Mouse (Mus musculus): Measurements from ENCODE around the gene A630095N17Rik. TPM values are rescaled to one million over a fixed set of nuclear protein-coding genes. Genes with fewer than 3 reads are reported as not detected.

The A630095N17Rik gene
- polyA plus RNA-seq (2012; rRNA removed), result not detected in 2 replicates

DNA sequence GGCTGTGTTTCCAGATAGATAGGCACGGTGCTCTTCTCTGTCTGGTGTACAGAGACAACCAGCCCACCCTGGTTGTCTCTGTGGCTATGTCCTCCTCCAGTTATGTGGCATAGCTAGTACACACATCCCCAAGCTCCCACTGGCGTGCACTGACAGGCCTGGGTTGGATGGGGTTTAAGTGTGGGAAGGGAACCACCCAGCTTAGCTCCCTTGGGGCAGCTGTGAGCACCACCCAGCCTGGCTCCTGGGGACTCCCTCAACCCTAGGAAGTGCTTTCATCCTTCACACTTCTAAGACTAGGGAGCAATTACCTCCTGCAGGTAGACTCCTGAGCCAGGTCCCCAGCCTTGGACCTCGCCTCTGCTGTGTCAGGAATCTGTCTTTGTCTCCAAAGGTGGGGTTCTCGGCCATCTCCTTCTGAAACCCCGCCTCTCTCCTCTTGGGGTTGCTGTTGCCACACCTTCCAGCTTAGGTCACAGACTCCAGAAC, at the start of gene A630095N17Rik:
Gene A630095N17Rik (minus strand): TSS at position 439 of the 489 bp plus-strand sequence.
- TF ChIP-seq CTCF (IDR thresholded peaks at IDR 0.05; ENCODE audit: borderline replicate concordance, extremely low read depth, insufficient read depth, insufficient read length) (no peak), POLR2A (IDR thresholded peaks at IDR 0.05; ENCODE audit: borderline replicate concordance, extremely low read depth, insufficient read depth, insufficient read length, poor library complexity, severe bottlenecking) (no peak)
- no peak for DNase-seq (ENCODE audit: low read depth)

DNA sequence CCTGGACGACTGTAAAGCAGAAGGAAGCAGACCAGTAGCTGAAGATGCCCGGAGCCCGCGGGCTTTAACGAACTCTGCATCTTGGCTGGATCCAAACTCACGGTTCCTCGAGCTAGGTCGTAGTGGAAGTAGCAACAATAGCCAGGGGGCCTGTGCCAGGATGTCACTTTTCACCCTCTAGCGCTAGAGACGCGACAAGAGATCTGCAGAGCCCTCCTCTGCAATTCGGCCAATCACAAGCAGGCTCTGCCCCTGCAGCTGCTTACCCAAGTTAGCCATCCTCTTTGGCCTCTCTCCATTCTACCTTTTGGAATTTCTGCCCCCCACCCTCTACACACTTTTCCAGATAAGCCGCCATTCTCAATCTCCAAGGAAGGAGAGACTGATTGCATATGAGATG, 46.3 kb upstream of the A630095N17Rik start, which contains the start of gene Resp18:
Gene Resp18 (minus strand): TSS at position 188 of the 400 bp plus-strand sequence.
- peak; percentile 54 for DNase-seq (ENCODE audit: low read depth)

DNA sequence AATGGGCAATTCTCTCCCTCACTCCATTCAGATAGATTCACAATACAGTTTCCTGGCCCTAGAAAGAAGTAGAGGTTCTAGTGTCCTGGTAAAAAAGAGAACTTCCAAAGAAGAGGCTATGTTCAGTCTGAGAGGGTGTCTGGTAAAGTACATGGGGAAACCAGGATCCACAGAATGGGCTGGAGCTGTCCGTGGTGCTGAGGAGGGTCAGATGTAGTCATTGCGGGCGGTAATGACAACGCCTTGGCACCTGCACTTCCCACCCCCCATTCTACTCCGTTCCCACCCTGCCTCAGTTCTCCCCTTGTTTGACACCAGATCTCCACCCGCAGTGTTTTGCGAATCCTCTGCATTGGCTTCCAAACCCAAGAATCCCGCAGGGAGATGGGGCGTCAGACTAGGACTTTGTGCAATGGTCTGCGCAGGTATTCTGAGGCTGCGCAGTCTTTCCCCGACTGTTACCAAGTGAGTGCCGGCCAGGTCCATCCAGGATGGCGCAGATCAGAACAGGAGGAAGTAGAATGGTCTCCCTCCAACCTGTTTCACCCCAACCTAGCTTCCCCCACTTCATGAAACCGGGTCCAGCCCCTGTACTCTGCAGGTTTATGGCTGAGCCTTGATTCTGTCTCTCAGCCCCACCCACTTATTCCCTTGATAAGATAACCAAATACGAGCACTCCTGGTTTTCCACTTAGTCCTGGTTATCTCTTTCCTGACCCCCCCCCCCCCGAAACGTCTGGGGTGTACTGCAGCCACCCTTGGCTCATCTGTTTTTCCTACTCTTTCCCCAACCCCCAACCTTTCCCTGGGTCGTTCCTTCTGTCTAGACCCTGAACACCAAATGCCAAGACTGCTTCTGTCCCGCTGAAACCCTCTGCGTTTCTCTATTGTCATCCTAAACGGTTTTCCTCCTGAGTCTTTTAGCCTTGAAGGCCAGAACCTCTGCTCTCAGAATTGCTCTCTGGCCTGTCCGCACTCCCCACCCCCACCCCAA, 45.6 kb upstream of the A630095N17Rik start:
- peak; percentile 50 for DNase-seq (ENCODE audit: low read depth)
- TF ChIP-seq CTCF (IDR thresholded peaks at IDR 0.05; ENCODE audit: borderline replicate concordance, extremely low read depth, insufficient read depth, insufficient read length) (no peak), POLR2A (IDR thresholded peaks at IDR 0.05; ENCODE audit: borderline replicate concordance, extremely low read depth, insufficient read depth, insufficient read length, poor library complexity, severe bottlenecking) (no peak)

More for the DNA sequence above, 46.3 kb upstream of the A630095N17Rik start, which contains the start of gene Resp18:
- TF ChIP-seq POLR2A (IDR thresholded peaks at IDR 0.05; ENCODE audit: borderline replicate concordance, extremely low read depth, insufficient read depth, insufficient read length, poor library complexity, severe bottlenecking) (no peak), CTCF (IDR thresholded peaks at IDR 0.05; ENCODE audit: borderline replicate concordance, extremely low read depth, insufficient read depth, insufficient read length) (no peak)

DNA sequence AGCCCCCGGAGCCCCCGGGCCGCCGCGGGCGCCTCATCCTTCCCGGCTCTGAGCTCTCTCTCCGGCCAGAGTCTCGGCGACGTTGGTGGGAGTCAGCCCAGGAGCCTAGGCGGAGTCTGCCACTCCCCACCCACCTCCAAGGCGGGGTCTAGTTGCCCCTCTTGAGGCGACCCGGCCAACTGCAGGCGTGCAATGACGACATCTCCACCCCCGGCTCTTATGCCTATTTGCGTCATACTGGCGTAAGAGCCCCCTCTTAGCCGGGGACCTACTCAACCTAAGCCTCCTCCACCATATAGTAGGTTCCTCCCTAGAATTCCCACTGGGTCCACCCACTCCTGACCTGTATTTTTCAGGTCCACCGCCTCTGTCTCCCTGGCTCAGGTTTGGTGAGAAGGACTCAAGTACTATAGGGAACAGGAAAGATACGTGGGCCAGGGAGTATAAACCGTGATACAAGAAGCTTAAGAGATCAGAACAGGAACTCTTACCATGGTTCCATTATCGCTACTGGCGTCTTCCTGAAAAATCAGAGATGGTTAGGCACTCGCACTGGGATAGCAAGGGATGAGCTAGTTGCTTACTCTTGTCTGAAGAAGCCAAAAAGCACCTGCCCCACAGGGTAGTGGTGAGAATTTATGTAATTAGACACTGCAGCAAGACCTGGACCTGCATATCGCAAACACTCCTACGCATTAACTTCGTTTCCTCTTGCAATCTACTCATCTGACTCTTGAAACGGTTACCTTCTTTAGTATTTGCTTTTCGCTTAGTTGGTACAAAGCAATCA, 32.4 kb upstream of the A630095N17Rik start, which contains the start of gene Ptprn:
Gene Ptprn (minus strand): TSS at position 412 of the 790 bp plus-strand sequence.
- TF ChIP-seq POLR2A (IDR thresholded peaks at IDR 0.05; ENCODE audit: borderline replicate concordance, extremely low read depth, insufficient read depth, insufficient read length, poor library complexity, severe bottlenecking) (no peak), CTCF (IDR thresholded peaks at IDR 0.05; ENCODE audit: borderline replicate concordance, extremely low read depth, insufficient read depth, insufficient read length) (peak; percentile 27; the same call in 1 of the 2 replicates)
- peak; percentile 73 for DNase-seq (ENCODE audit: low read depth)

DNA sequence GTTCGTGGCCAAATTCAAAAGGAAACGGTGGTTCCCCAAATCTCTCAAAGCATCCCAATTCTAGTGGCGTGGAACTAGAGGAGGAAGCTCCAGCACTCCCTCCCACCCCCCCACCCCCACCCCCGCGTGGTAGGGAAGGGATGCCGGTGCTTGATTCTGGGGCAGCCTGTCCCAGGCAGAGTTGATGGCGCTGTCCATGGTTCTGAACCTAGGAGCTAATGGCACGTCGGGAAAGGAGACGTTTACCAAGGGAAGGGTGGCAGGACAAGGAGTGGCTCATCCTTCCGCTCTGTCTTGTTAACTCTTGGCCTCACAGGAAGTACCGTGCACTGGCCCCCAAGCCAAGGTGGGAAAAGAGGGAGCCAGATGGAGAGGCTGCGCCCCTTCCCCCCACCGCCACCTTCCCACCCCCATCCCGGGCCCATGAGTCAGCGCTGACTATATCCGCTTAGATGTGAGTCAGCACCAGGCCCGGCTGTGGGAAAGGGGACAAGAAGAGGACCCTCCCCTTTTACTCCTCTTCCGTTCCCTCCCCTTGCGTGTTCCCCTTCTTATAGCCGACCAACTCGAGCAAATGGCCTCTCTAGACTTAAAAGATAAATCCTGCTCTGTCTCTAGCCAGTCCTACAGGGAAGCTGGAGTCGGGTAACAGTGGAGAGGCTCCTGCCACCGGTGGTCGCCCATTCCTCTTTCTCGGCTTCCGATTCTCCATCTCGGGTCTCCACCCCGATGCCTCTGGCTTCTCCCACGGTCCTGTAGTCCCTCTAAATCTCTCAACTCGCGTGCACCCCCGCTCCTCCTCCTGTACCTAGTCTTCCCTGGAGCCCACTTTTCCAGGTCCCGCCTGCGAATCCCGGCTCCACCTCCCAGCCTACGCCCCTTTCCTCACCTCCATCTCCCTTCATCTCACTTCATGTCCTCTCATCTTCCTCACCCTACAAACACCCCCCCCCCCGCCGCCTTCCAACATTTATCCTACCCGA, 31.4 kb upstream of the A630095N17Rik start:
- peak; percentile 47 for DNase-seq (ENCODE audit: low read depth)
- TF ChIP-seq POLR2A (IDR thresholded peaks at IDR 0.05; ENCODE audit: borderline replicate concordance, extremely low read depth, insufficient read depth, insufficient read length, poor library complexity, severe bottlenecking), result no peak
- TF ChIP-seq CTCF (IDR thresholded peaks at IDR 0.05; ENCODE audit: borderline replicate concordance, extremely low read depth, insufficient read depth, insufficient read length), result no peak

DNA sequence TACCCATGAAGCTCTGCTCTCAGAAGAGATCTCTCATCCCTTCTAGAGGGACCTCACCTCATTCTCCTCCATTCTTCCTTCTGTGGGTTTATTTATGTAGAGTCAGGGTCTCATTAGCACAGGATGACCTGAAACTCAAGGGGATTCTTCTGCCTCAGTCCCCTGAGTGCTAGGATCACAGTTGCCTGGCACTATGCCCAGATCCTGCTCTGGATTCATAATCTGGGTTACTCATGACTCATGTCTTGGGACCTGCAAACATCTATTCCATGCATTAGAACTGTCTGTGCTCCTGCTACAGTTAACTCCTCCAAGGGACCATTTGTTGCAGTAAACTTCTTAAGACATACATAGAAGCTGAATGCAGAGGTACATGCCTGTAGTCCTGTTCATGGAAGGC, 29.4 kb upstream of the A630095N17Rik start:
- no peak for TF ChIP-seq CTCF (IDR thresholded peaks at IDR 0.05; ENCODE audit: borderline replicate concordance, extremely low read depth, insufficient read depth, insufficient read length)
- TF ChIP-seq POLR2A (IDR thresholded peaks at IDR 0.05; ENCODE audit: borderline replicate concordance, extremely low read depth, insufficient read depth, insufficient read length, poor library complexity, severe bottlenecking), result no peak
- no peak for DNase-seq (ENCODE audit: low read depth)

DNA sequence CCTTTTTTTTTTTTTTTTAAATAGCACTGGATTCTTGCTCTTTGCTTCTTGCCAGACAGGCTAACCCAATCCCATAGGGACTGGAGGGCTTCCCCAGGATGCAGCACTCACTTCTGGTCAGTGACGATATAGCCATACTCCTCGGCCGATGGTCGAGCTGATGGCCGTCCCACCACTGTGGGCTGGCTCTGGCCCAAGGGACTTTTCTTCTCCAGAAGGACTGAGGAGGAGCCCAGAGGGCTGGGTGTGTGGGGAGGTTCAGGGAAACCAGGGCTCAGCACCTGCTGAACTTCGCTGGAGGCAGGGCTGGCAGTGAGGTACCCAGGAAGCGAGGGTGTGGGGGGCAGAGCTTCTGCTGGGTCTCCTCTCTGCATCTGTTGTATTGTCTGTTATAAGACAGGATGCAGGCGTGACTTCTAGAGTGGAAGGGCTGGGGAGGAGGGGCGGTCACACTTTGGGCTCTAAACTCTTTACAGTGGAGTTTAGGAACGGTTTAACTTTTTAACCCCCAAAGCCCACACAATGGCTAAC, 23.7 kb upstream of the A630095N17Rik start:
- TF ChIP-seq POLR2A (IDR thresholded peaks at IDR 0.05; ENCODE audit: borderline replicate concordance, extremely low read depth, insufficient read depth, insufficient read length, poor library complexity, severe bottlenecking) (no peak), CTCF (IDR thresholded peaks at IDR 0.05; ENCODE audit: borderline replicate concordance, extremely low read depth, insufficient read depth, insufficient read length) (no peak)
- no peak for DNase-seq (ENCODE audit: low read depth)

DNA sequence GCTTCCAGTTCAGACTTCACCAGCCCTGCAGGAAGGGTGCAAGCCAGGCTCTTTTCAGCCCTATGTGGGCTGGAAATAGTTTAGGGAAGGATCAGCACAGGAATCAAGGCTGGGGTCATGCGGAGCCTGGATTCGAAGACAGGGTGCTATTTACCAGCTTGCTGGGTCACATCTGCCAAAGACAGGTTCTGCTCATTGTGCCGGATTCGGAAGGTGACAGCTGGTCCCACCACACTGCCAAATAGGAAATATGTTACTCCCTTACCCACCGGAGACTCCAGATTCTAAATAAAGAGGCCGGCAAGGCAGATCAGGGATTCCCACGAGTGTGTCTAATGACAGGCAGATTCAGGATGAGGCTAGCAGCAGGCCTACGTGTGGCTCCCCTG, 22.7 kb upstream of the A630095N17Rik start:
- DNase-seq (ENCODE audit: low read depth), result peak; percentile 53
- TF ChIP-seq POLR2A (IDR thresholded peaks at IDR 0.05; ENCODE audit: borderline replicate concordance, extremely low read depth, insufficient read depth, insufficient read length, poor library complexity, severe bottlenecking) (no peak), CTCF (IDR thresholded peaks at IDR 0.05; ENCODE audit: borderline replicate concordance, extremely low read depth, insufficient read depth, insufficient read length) (no peak)

DNA sequence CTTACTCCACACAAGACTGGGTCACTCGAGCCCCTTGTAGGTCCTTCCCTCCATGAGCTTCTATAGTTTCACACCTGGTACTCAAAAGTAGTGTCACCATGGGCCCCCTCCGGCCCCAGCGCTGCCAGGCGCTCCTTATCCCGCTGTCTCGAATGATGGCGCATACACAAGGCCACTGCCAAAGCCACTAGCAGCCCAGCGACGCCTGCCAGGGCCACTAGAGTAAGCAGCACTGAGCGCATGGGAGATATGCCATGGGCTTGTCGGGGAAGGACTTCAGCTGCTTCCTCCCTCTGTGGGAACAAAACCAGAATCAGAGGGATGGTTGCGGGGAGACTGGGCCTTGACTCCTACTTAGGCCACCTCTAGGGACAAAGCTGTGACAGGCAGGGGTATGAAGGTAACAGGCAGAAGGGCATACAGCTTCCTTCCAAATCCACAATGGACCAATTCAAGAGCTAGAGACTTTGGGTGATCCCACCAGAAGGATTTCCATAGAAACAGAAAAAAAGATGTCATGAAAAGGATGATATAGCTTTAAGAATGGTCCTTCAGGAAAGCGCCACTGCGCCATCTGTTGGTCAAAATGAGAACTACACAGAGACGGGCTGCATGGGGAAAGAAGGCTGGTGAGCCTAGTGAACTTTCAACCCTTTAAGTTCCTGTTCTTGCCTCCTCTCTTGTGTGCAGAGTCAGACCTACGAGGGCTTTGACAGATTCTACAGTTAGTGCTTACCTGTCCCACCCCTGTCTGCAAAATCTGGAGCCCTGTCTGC, 22.1 kb upstream of the A630095N17Rik start:
- TF ChIP-seq CTCF (IDR thresholded peaks at IDR 0.05; ENCODE audit: borderline replicate concordance, extremely low read depth, insufficient read depth, insufficient read length), result peak; percentile 85
- no peak for TF ChIP-seq POLR2A (IDR thresholded peaks at IDR 0.05; ENCODE audit: borderline replicate concordance, extremely low read depth, insufficient read depth, insufficient read length, poor library complexity, severe bottlenecking)
- DNase-seq (ENCODE audit: low read depth), result peak; percentile 76
